Mouse (Mus musculus): ENCODE results near the gene Ldb1. TPM values are rescaled to one million over a fixed set of nuclear protein-coding genes. Genes with fewer than 3 reads are reported as not detected.

The Ldb1 gene
- polyA plus RNA-seq, 1 experiment: 65.5 TPM

- no peaks in the 10 kb centered on the region for H3K27me3 ChIP-seq (ENCODE audit: control insufficient read depth)
- TF ChIP-seq TAL1 (IDR thresholded peaks at IDR 0.05; ENCODE audit: low read length): no peak
- no peak for TF ChIP-seq GATA1 (IDR thresholded peaks at IDR 0.05; ENCODE audit: low read length)
- no peaks in the 10 kb centered on the region for H3K9me3 ChIP-seq (ENCODE audit: control insufficient read depth, low read length)
- H3K4me1 ChIP-seq (ENCODE audit: control insufficient read depth): no peaks in the 10 kb centered on the region; the same call in 1 of the 2 replicates
- H3K36me3 ChIP-seq (ENCODE audit: control insufficient read depth): no peaks in the 10 kb centered on the region
- H3K4me3 ChIP-seq (replicated peaks): no peak overlapping the region
These were observed 30.3 kb downstream of the Ldb1 start for GRCm38 (mm10) chr19:46014572-46015178.

- no peak for TF ChIP-seq TAL1 (IDR thresholded peaks at IDR 0.05; ENCODE audit: low read length)
- TF ChIP-seq GATA1 (IDR thresholded peaks at IDR 0.05; ENCODE audit: low read length): no peak
- H3K36me3 ChIP-seq (ENCODE audit: control insufficient read depth): peaks cover 2% of the 10 kb centered on the region
- no peak overlapping the region for H3K4me3 ChIP-seq (replicated peaks)
- H3K9me3 ChIP-seq (ENCODE audit: control insufficient read depth, low read length): no peaks in the 10 kb centered on the region
- peaks cover 11% of the 10 kb centered on the region for H3K27me3 ChIP-seq (ENCODE audit: control insufficient read depth)
- peaks cover 25% of the 10 kb centered on the region for H3K4me1 ChIP-seq (ENCODE audit: control insufficient read depth)
These were observed 39.3 kb downstream of the Ldb1 start for GRCm38 (mm10) chr19:46005680-46006079.

DNA sequence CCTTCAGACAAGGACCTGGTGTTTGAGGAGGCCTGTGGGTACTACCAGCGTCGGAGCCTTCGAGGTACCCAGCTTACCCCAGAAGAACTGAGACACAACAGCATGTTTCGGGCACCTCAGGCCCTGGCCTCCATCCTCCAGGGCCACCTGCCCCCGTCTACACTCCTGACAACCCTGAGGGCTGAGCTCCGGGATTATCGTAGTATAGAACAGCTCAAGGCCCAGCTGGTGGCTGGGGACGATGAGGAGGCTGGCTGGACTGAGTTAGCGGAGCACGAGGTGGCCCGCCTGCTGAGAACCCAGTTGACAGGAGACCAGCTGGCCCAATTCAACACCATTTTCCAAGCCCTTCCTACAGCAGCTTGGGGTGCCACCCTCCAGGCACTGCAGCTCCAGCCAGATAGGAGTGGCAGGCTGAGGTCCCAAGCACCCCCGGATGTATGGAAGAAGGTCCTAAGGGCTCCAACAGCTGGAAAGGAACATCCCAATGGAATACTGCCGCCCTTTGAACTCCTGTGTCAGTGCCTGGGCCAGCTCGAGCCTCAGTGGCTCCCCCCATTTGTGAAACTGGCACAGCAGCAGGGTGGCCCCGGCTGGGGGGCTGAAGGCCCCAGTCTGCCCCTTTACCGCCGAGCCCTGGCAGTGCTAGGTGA, 40.1 kb downstream of the Ldb1 start:
- H3K4me3 ChIP-seq (replicated peaks): no peak overlapping the region

GRCm38 (mm10) chr19:46003371-46004226, 41.4 kb downstream of the Ldb1 start, which contains the start of gene Hps6:
TSS of gene Hps6 (plus strand) at chr19:46003508.
- Histone ChIP-seq H3K36me3 (ENCODE audit: control insufficient read depth) (peaks cover 2% of the 10 kb centered on the region), H3K4me3 (replicated peaks) (peak within 1 kb of the TSS; percentile 65), H3K4me1 (ENCODE audit: control insufficient read depth) (peaks cover 34% of the 10 kb centered on the region), H3K27me3 (ENCODE audit: control insufficient read depth) (peaks cover 11% of the 10 kb centered on the region), H3K9me3 (ENCODE audit: control insufficient read depth, low read length) (no peaks in the 10 kb centered on the region)
- TF ChIP-seq TAL1 (IDR thresholded peaks at IDR 0.05; ENCODE audit: low read length): no peak
- no peak for TF ChIP-seq GATA1 (IDR thresholded peaks at IDR 0.05; ENCODE audit: low read length)

More for the DNA sequence above, 40.1 kb downstream of the Ldb1 start:
- H3K36me3 ChIP-seq (ENCODE audit: control insufficient read depth): peaks cover 2% of the 10 kb centered on the region
- peaks cover 11% of the 10 kb centered on the region for H3K27me3 ChIP-seq (ENCODE audit: control insufficient read depth)
- no peaks in the 10 kb centered on the region for H3K9me3 ChIP-seq (ENCODE audit: control insufficient read depth, low read length)
- no peak for TF ChIP-seq GATA1 (IDR thresholded peaks at IDR 0.05; ENCODE audit: low read length)
- TF ChIP-seq TAL1 (IDR thresholded peaks at IDR 0.05; ENCODE audit: low read length): no peak
- peaks cover 25% of the 10 kb centered on the region for H3K4me1 ChIP-seq (ENCODE audit: control insufficient read depth)

DNA sequence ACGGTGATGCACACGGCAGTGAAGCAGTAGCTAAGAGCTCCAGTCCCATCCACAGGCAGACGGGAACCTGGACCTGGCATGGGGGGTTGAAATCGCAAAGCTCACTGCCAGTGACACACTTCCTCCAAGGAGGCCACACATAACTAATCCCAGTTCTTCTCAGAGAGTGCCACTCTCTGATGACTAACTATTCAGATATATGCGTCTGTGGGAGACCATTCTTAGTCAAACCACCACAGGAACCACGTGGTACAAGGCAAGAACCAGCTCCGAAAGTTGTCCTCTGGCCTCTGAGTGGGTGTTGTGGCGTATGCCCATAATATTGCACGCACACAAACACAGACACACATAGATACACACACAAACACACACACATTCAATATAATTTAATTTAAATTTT, 42.7 kb downstream of the Ldb1 start:
- Histone ChIP-seq H3K9me3 (ENCODE audit: control insufficient read depth, low read length) (no peaks in the 10 kb centered on the region), H3K36me3 (ENCODE audit: control insufficient read depth) (peaks cover 2% of the 10 kb centered on the region), H3K27me3 (ENCODE audit: control insufficient read depth) (peaks cover 11% of the 10 kb centered on the region), H3K4me1 (ENCODE audit: control insufficient read depth) (peaks cover 46% of the 10 kb centered on the region), H3K4me3 (replicated peaks) (no peak overlapping the region)
- no peak for TF ChIP-seq TAL1 (IDR thresholded peaks at IDR 0.05; ENCODE audit: low read length)
- TF ChIP-seq GATA1 (IDR thresholded peaks at IDR 0.05; ENCODE audit: low read length): no peak

GRCm38 (mm10) chr19:45999378-45999777, 45.6 kb downstream of the Ldb1 start:
- TF ChIP-seq TAL1 (IDR thresholded peaks at IDR 0.05; ENCODE audit: low read length) (no peak), GATA1 (IDR thresholded peaks at IDR 0.05; ENCODE audit: low read length) (no peak)
- H3K4me1 ChIP-seq (ENCODE audit: control insufficient read depth): peaks cover 40% of the 10 kb centered on the region
- no peak overlapping the region for H3K4me3 ChIP-seq (replicated peaks)
- no peaks in the 10 kb centered on the region; the same call in 1 of the 2 replicates for H3K36me3 ChIP-seq (ENCODE audit: control insufficient read depth)
- no peaks in the 10 kb centered on the region for H3K9me3 ChIP-seq (ENCODE audit: control insufficient read depth, low read length)
- peaks cover 11% of the 10 kb centered on the region for H3K27me3 ChIP-seq (ENCODE audit: control insufficient read depth)

GRCm38 (mm10) chr19:45998694-45999217, 46.3 kb downstream of the Ldb1 start:
- no peaks in the 10 kb centered on the region; the same call in 1 of the 2 replicates for H3K36me3 ChIP-seq (ENCODE audit: control insufficient read depth)
- peak overlapping the region; percentile 88 for H3K4me3 ChIP-seq (replicated peaks)
- H3K27me3 ChIP-seq (ENCODE audit: control insufficient read depth): peaks cover 5% of the 10 kb centered on the region
- peaks cover 34% of the 10 kb centered on the region for H3K4me1 ChIP-seq (ENCODE audit: control insufficient read depth)
- no peaks in the 10 kb centered on the region for H3K9me3 ChIP-seq (ENCODE audit: control insufficient read depth, low read length)
- TF ChIP-seq TAL1 (IDR thresholded peaks at IDR 0.05; ENCODE audit: low read length) (no peak), GATA1 (IDR thresholded peaks at IDR 0.05; ENCODE audit: low read length) (no peak)

- Histone ChIP-seq H3K4me3 (replicated peaks) (peak within 1 kb of the TSS; percentile 88), H3K4me1 (ENCODE audit: control insufficient read depth) (peaks cover 27% of the 10 kb centered on the region), H3K9me3 (ENCODE audit: control insufficient read depth, low read length) (no peaks in the 10 kb centered on the region), H3K27me3 (ENCODE audit: control insufficient read depth) (peaks cover 4% of the 10 kb centered on the region), H3K36me3 (ENCODE audit: control insufficient read depth) (no peaks in the 10 kb centered on the region; the same call in 1 of the 2 replicates)
- TF ChIP-seq TAL1 (IDR thresholded peaks at IDR 0.05; ENCODE audit: low read length): no peak
- TF ChIP-seq GATA1 (IDR thresholded peaks at IDR 0.05; ENCODE audit: low read length): no peak
These were observed 47.0 kb downstream of the Ldb1 start, which contains the start of gene Armh3 for GRCm38 (mm10) chr19:45997785-45998693. TSS of gene Armh3 (minus strand) at chr19:45998488.

Measured in erythroblast, embryonic 14.5 days (primary cell).